Mouse (Mus musculus) thymus, postnatal 4 days (tissue): Measurements from ENCODE around the gene Olfr935.

Experiments used
- DNase-seq: peaks from one replicate; pipeline ENCODE4 v3.0.0; 2021

Olfr935 gene

DNA sequence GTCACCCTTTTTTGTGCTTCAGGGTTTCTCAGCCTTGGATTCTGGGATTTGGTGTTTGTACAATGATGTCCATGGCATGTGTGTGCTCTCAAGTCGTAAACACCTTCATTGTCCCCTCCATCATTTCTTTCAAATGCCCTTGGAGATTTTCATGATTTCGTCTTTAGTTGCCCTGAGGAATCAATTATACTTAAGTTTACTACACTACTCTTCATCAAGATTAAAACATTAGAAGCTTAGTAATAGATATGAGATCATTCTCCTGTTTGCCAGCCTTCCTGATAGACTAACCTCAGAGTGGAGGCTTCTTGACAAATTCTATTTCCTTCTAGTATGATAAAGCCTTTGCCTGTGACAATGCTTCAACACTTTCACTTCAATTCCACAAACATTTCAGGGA is at the start of gene Olfr935:
Gene Olfr935 (minus strand): TSS at position 101 of the 400 bp plus-strand sequence.
- DNase-seq, result no peak

DNA sequence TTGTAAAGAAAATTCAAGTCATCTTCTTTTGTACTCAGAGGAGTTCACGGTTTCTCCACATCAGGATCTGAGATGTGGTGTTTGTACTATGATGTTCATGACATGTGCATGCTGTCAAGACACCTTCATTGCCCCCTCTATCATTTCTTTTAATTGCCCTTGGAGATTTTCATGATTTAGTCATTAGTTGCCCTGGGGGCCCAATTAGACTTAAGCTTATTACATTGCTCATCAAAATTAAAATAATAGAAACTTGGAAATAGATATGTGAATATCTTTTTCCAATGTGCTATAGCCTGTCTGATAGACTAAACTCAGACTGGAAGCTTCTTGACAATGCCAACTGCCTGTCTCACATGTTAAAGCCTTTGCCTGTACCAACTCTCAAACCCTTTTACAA is 23.8 kb upstream of the Olfr935 start, which contains the start of gene Olfr146:
Gene Olfr146 (minus strand): TSS at position 101 of the 400 bp plus-strand sequence.
- no peak for DNase-seq

DNA sequence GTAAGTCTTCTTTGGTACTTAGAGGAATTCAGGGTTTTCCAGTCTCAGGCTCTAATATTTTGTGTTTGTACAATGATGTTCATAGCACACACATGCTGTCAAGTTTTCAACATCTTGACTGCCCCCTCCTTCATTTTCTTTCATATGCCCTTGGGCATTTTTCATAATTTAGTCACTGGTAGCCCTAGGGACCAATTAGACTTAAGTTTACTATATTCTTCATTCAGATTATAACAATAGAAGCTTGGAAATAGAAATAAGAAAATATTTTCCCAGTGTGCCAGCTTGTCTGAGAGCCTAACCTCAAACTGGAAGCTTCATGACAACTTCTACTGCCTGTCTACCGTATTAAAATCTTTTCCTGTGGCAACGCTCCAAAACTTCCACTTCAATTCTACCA is 11.3 kb downstream of the Olfr935 start, which contains the start of gene Olfr934:
Gene Olfr934 (minus strand): TSS at position 101 of the 400 bp plus-strand sequence.
- DNase-seq, result no peak

DNA sequence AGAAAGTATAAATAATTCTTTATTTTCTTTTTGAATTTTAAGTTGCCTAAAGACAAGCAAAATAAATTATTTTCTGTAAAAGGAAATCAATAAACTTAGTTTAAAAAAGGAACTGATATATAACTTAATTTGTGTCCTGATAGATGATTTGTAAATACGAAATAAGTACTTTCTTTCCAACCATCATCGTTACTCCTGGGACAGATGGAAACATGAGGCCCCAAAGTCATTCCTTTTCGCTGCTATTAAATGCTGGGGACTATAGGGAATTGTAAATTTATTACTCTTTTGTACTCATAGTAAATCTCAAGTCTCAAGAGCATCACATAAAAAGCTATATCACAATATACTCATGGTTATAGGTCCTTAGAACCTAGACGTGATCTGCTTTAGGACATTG is 27.5 kb downstream of the Olfr935 start, which contains the start of gene Olfr933:
Gene Olfr933 (plus strand): TSS at position 301 of the 400 bp plus-strand sequence.
- no peak for DNase-seq

DNA sequence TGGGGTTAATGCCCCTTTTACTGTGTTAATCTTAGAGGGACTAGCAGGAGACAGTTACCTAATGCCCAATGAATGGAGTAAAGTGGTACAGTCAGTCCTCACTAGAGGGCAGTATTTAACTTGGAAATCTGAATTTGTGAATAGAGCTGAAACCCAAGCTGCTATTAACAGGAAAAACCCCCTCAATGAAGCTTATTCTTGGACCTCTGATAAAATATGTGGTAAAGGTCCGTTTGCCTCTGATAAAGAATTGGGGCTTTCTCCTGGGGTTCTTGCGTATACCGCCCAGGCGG is 45.4 kb downstream of the Olfr935 start:
- no peak for DNase-seq

DNA sequence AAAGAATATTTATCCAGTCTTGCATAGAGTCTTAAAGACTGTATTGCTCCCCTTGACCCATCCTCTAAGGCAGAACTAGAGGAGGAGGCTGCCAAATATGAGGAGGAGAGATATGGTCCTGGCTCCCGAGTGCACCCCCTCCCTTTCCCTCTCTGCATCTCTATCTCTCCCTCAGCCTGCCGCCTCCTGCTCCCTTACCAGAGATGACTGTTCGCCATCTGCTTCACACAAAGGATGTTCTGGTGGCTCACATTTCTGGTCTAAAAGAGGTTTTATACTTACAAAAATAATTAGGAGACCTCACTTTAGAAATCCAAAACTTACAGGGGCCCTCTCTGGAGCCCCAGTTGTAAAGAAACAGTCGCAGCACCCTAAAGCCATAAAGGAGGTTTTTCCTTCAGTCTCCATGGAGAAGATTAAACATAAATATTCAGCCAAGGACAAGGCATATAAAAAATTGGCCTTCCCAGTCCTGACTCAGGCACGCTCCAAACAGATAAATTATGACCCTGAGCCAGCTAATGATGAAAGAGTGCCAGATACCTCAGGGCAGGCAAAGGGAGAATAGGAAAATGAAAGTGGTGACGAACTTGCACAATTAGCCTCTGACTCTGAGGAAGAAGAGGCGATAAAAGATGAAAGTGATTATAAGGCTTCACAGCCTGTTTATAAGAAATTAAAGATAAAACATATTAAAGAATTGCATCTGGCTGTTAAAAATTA is 45.9 kb downstream of the Olfr935 start:
- no peak for DNase-seq
